Mouse (Mus musculus) limb, embryonic 12.5 days (tissue): ENCODE results near the gene Sult6b1. TPM values are rescaled to one million over a fixed set of nuclear protein-coding genes. Genes with fewer than 3 reads are reported as not detected.
A peak's percentile ranks its signal among the peaks of the same experiment; 100 is the strongest.

Experiments used
- ATAC-seq: fragments of 200-750 bp; cut with Nextera tagmentation; 2 replicates; pipeline ENCODE4 v1.8.0; 2017; ENCODE audit warnings: low read depth, moderate TSS enrichment; ENCODE audit not compliant: insufficient number of reproducible peaks, insufficient read depth, low FRiP score, low TSS enrichment
- H3K27ac ChIP-seq: fragments of 300-500 bp; sonication (generic); 2 replicates; pipeline ENCODE4 v1.5.1; 2016; ENCODE audit warnings: mild to moderate bottlenecking, moderate library complexity
- H3K27me3 ChIP-seq: fragments of 300-500 bp; sonication (generic); 2 replicates; pipeline ENCODE4 v1.6.1; 2016; ENCODE audit warnings: mild to moderate bottlenecking, moderate library complexity
- H3K36me3 ChIP-seq: fragments of 300-500 bp; sonication (generic); 2 replicates; pipeline ENCODE4 v1.6.1; 2016; ENCODE audit warnings: mild to moderate bottlenecking, moderate library complexity
- H3K4me1 ChIP-seq: fragments of 300-500 bp; sonication (generic); replicated peaks from 2 replicates; pipeline ENCODE4 v1.6.1; 2016
- H3K4me2 ChIP-seq: fragments of 300-500 bp; sonication (generic); 2 replicates; pipeline ENCODE4 v1.6.1; 2016; ENCODE audit warnings: mild to moderate bottlenecking, moderate library complexity
- H3K4me3 ChIP-seq: fragments of 300-500 bp; sonication (generic); replicated peaks from 2 replicates; pipeline ENCODE4 v1.5.1; 2016; ENCODE audit warnings: mild to moderate bottlenecking
- H3K9ac ChIP-seq: fragments of 300-500 bp; sonication (generic); replicated peaks from 2 replicates; pipeline ENCODE4 v1.6.1; 2016; ENCODE audit warnings: mild to moderate bottlenecking, moderate library complexity
- H3K9me3 ChIP-seq: fragments of 300-500 bp; sonication (generic); 2 replicates; pipeline ENCODE4 v1.6.1; 2016; ENCODE audit warnings: mild to moderate bottlenecking, moderate library complexity
- WGBS: fragments of 180-500 bp; shearing (Covaris S2); methylation state at CpG from one replicate; pipeline ENCODE4 v1.1.7; 2016; 5-methylcytosine and 5-hydroxymethylcytosine counted together
- polyA plus RNA-seq: library from polyadenylated mRNA; unstranded; fragments of >200 nt; fragmentation: Nextera tagmentation; extraction: Ambion mirVana; gene quantifications from 2 replicates; pipeline ENCODE4 v1.2.1, GENCODE M21; 2016

Sult6b1 gene
- polyA plus RNA-seq, 1 experiment from 2014 or later = 0.10 TPM

GRCm38 (mm10) chr17:78916369-78916813 is 9.6 kb upstream of the Sult6b1 start, which contains the start of gene Cebpzos:
TSS of gene Cebpzos (plus strand) at chr17:78916500.
- Histone ChIP-seq H3K9me3 (no peaks in the 10 kb centered on the region), H3K4me1 (peaks cover 8% of the 10 kb centered on the region; the same call in 1 of the 2 replicates), H3K27me3 (no peaks in the 10 kb centered on the region), H3K4me2 (peak within 1 kb of the TSS; percentile 70), H3K36me3 (peaks cover 26% of the 10 kb centered on the region), H3K4me3 (peak within 1 kb of the TSS; percentile 68), H3K9ac (peak within 1 kb of the TSS; percentile 74), H3K27ac (peak within 1 kb of the TSS; percentile 90)
- ATAC-seq = peak; percentile 94
- under 1% methylated on average over 37 of the region's 37 CpGs for WGBS

DNA sequence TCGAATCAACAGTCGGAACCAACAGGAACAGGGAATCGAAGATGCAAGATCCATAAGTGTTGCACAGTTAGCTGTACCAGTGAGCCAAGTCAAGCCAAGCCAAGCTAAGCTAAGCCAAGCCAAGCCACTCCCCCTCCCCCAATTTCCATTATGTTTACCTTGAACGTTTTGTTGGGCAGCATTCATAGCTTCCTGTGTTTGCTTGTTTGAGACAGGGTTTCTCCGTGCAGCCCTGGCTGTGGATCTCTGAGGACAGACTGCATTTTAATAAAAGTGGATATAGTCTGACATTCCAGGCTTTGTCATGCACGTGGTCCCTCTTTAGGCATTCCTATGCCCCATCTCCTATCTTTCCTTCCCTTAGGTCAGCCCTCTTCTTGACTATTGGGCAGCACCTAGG is 9.0 kb upstream of the Sult6b1 start:
- no peaks in the 10 kb centered on the region for H3K27me3 ChIP-seq
- H3K9me3 ChIP-seq = no peaks in the 10 kb centered on the region
- H3K36me3 ChIP-seq = peaks cover 21% of the 10 kb centered on the region
- 56% methylated on average over 6 of the region's 6 CpGs for WGBS
- ATAC-seq = peak; percentile 0; the same call in 1 of the 2 replicates
- peaks cover 8% of the 10 kb centered on the region; the same call in 1 of the 2 replicates for H3K4me1 ChIP-seq
- H3K4me2 ChIP-seq = peak overlapping the region; percentile 70
- H3K27ac ChIP-seq = peak overlapping the region; percentile 90
- H3K4me3 ChIP-seq = peak overlapping the region; percentile 68
- H3K9ac ChIP-seq = peak overlapping the region; percentile 74; the same call in 1 of the 2 replicates

- H3K4me3 ChIP-seq = no peak overlapping the region
- H3K36me3 ChIP-seq = peaks cover 5% of the 10 kb centered on the region; the same call in 1 of the 2 replicates
- H3K4me2 ChIP-seq = no peak overlapping the region
- no peaks in the 10 kb centered on the region for H3K9me3 ChIP-seq
- H3K27me3 ChIP-seq = no peaks in the 10 kb centered on the region
- WGBS = 72% methylated on average over 3 of the region's 3 CpGs
- H3K4me1 ChIP-seq = peaks cover 8% of the 10 kb centered on the region; the same call in 1 of the 2 replicates
- no peak overlapping the region for H3K27ac ChIP-seq
- no peak for ATAC-seq
- H3K9ac ChIP-seq = no peak overlapping the region
Observed at GRCm38 (mm10) chr17:78913921-78914320, 7.1 kb upstream of the Sult6b1 start.

DNA sequence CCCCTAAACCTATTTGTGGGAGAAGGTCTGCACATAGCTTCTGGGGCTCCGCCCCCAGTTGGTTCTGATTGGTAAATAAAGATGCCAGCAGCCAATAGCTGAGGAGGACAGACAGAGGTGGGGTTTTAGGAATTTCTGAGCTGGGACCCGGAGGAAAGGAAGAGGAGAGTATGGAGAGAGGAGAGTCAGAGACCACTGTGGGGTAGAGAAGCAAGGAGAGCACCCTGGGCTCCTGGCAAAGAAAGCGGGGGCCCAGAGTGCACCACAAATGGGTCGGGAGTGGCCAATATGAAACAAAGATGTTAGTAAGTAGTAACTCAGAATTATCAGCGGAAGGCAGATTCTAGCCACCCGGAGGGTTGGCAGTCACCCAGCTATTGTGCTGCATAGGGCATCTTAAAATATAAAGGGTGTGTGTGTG is 6.1 kb upstream of the Sult6b1 start:
- WGBS = 36% methylated on average over 6 of the region's 6 CpGs
- ATAC-seq = no peak
- H3K4me1 ChIP-seq = peaks cover 8% of the 10 kb centered on the region; the same call in 1 of the 2 replicates
- H3K4me3 ChIP-seq = peak overlapping the region; percentile 29
- peak overlapping the region; percentile 48 for H3K4me2 ChIP-seq
- no peak overlapping the region for H3K27ac ChIP-seq
- H3K27me3 ChIP-seq = no peaks in the 10 kb centered on the region
- H3K9me3 ChIP-seq = no peaks in the 10 kb centered on the region
- no peaks in the 10 kb centered on the region for H3K36me3 ChIP-seq
- H3K9ac ChIP-seq = no peak overlapping the region

GRCm38 (mm10) chr17:78909374-78909773 is 2.6 kb upstream of the Sult6b1 start:
- no peak overlapping the region for H3K9ac ChIP-seq
- H3K4me3 ChIP-seq = no peak overlapping the region
- H3K4me1 ChIP-seq = no peaks in the 10 kb centered on the region
- H3K9me3 ChIP-seq = no peaks in the 10 kb centered on the region
- WGBS = 80% methylated on average over 2 of the region's 2 CpGs
- H3K36me3 ChIP-seq = no peaks in the 10 kb centered on the region
- no peak overlapping the region for H3K27ac ChIP-seq
- no peak for ATAC-seq
- H3K27me3 ChIP-seq = no peaks in the 10 kb centered on the region
- no peak overlapping the region for H3K4me2 ChIP-seq

- Histone ChIP-seq H3K4me3 (no peak overlapping the region), H3K27ac (no peak overlapping the region), H3K9me3 (no peaks in the 10 kb centered on the region), H3K4me2 (no peak overlapping the region), H3K9ac (no peak overlapping the region), H3K27me3 (no peaks in the 10 kb centered on the region), H3K36me3 (no peaks in the 10 kb centered on the region), H3K4me1 (no peaks in the 10 kb centered on the region)
- 84% methylated on average over 2 of the region's 2 CpGs for whole genome bisulfite sequencing
- no peak for ATAC-seq
Observed at GRCm38 (mm10) chr17:78903158-78903557, 3.6 kb downstream of the Sult6b1 start.

DNA sequence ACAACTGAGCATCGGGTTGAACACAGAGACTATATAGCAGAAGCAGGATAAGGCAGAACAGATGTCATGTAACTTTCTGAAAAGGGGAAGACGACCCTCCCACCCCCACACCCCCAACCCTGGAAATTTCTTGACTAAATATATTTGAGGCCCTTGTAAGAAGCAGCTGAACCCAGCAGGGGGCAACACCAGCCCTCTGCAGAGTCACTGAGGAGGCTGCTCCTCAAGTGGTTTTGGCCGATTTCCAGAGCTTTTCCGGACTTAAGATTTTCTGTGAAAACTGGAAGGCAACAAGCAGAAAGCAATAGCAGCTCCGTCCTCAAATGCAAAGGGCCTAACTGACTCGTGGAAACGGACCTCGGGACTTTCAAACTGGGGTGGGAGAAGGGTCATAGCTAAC is 11.4 kb downstream of the Sult6b1 start:
- Histone ChIP-seq H3K4me3 (no peak overlapping the region), H3K36me3 (no peaks in the 10 kb centered on the region), H3K4me2 (peak overlapping the region; percentile 39), H3K9me3 (no peaks in the 10 kb centered on the region), H3K27ac (no peak overlapping the region), H3K9ac (no peak overlapping the region), H3K4me1 (no peaks in the 10 kb centered on the region), H3K27me3 (no peaks in the 10 kb centered on the region)
- WGBS = 34% methylated on average over 8 of the region's 8 CpGs
- no peak for ATAC-seq

DNA sequence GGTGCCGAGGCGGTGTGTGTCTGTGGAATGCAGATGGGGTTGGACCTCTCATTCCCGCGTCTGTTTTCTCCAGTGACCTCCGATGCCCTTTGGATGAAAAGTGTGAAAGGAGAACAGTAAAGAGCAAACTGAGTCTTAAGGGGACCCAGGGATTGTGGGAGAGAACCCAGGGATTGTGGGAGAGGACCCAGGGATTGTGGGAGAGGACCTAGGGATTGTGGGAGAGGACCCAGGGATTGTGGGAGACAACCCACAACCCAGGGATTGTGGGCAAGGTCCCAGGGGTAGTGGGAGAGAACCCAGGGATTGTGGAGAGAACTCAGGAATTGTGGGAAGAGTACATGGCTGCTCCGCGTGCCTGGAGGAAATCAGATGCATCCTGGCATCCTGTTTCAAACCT is 11.8 kb downstream of the Sult6b1 start:
- H3K36me3 ChIP-seq = no peaks in the 10 kb centered on the region
- H3K4me1 ChIP-seq = no peaks in the 10 kb centered on the region
- H3K27ac ChIP-seq = no peak overlapping the region
- no peak overlapping the region for H3K9ac ChIP-seq
- no peak overlapping the region for H3K4me3 ChIP-seq
- no peak overlapping the region for H3K4me2 ChIP-seq
- no peak for ATAC-seq
- WGBS = 86% methylated on average over 7 of the region's 7 CpGs
- H3K27me3 ChIP-seq = no peaks in the 10 kb centered on the region
- H3K9me3 ChIP-seq = no peaks in the 10 kb centered on the region

DNA sequence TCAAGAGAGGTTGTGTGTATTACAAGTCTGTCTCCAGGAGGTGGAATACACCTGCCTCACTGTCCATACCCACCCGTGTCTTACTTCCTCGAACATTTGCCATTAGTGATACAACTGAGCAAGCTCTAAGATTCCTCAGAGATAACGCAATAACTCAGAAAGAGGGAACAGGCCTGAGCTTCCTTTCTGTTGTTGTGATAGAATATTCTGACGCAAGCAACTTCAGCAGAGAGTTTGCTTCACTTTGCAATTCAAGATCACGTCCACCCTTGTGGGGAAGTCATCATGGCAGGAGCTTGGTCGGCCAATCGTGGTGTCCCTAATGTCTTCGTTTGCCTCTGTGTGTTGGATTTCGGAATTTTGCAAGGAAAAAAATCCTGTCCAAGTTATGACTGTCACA is 15.8 kb downstream of the Sult6b1 start:
- no peak for ATAC-seq
- H3K4me1 ChIP-seq = no peaks in the 10 kb centered on the region
- no peak overlapping the region for H3K4me2 ChIP-seq
- no peak overlapping the region for H3K4me3 ChIP-seq
- H3K9ac ChIP-seq = no peak overlapping the region
- H3K27ac ChIP-seq = no peak overlapping the region
- WGBS = 82% methylated on average over 9 of the region's 9 CpGs
- no peaks in the 10 kb centered on the region for H3K27me3 ChIP-seq
- H3K9me3 ChIP-seq = no peaks in the 10 kb centered on the region
- no peaks in the 10 kb centered on the region for H3K36me3 ChIP-seq

DNA sequence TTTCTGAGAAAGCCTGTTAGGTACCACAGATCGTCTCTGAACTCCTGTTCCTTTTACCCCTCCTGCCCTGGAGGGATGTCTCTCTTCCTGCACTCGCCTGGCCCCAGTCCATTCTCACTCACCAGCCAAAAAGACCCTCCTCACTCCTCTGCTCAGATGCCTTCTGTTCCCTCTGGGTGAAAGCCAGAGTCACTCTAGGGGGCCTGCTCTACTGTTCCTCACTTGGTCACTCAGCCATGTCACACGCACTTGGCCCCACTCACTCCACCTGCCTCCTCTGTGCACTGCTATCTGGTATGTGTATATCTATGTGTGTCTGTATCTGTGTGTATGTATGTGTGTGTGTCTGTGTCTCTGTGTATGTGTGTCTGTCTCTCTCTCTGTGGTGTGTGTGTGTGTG is 17.6 kb downstream of the Sult6b1 start:
- Histone ChIP-seq H3K9me3 (no peaks in the 10 kb centered on the region), H3K4me1 (no peaks in the 10 kb centered on the region), H3K9ac (no peak overlapping the region), H3K27me3 (no peaks in the 10 kb centered on the region), H3K4me2 (no peak overlapping the region), H3K27ac (no peak overlapping the region), H3K4me3 (no peak overlapping the region), H3K36me3 (no peaks in the 10 kb centered on the region)
- WGBS = 58% methylated on average over 3 of the region's 3 CpGs
- no peak for ATAC-seq

- H3K4me2 ChIP-seq = no peak overlapping the region
- ATAC-seq = no peak
- H3K36me3 ChIP-seq = no peaks in the 10 kb centered on the region
- 85% methylated on average over 4 of the region's 4 CpGs for WGBS
- no peaks in the 10 kb centered on the region for H3K27me3 ChIP-seq
- H3K27ac ChIP-seq = no peak overlapping the region
- H3K9me3 ChIP-seq = no peaks in the 10 kb centered on the region
- H3K9ac ChIP-seq = no peak overlapping the region
- no peaks in the 10 kb centered on the region for H3K4me1 ChIP-seq
- H3K4me3 ChIP-seq = no peak overlapping the region
Observed at GRCm38 (mm10) chr17:78888554-78888953, 18.2 kb downstream of the Sult6b1 start.
